Mouse (Mus musculus): ENCODE data around the gene Tspan33.
"Not testable (repeated sequence)": the region's sequence is repeated elsewhere in the genome, so short reads cannot be mapped to it uniquely, and the experiment has no call there.

Tspan33 gene

DNA sequence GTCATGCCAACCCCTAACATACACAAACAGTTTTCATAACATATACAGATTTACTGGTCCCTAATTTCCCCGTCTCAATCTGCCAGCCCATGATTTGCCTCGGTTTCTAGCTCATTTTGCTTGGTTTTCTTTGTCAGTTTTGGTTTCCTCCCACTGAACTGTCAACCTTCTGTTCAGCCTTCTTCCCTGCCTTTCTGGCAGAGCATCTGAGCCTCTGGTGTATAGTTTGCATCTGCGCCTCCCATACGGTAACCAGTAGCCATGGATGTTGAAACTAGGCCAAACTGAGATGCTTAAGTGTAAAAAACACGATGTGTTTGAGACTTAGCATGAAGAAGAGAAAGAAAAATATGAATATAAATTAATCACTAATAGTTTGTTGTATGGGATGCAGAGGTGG lies 62.0 kb downstream of the Tspan33 start:
- DNase-seq (ENCODE audit: low spot score), result no peak

GRCm38 (mm10) chr6:29756476-29756875 lies 62.5 kb downstream of the Tspan33 start:
- no peak for DNase-seq (ENCODE audit: low spot score)

- peak; percentile 87 for DNase-seq (ENCODE audit: low spot score)
These were observed 64.4 kb downstream of the Tspan33 start for GRCm38 (mm10) chr6:29758417-29758816.

DNA sequence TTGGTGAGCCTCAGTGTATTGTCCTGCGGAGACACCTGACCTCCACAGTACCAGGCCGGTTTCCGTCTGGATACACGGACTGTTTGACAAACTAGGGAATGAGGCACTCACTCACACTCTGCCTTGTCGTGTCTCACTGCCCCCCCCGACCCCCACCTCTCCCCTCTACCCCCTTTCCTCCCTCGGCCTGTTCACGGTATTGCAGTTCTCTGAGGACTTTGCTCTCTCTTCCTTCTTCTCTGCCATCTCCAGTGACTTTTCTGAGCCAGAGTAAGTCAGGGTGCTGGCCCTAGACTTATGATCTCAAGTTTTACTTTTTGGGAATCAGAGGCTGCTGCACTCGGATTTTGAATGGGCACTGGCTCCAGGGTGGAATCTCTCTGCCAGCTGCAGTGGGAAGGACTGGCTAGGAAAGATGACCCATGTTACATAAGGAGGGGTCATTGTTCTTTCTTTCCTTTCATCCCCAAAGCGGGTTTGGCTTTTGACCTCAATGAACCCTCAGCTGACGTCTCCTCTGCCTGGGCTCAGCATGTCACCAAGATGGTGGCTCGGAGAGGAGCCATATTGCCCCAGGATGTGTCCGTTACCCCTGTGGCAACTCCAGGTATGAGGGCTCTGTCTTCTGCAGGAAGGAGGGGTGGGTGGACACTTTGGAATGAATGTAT lies 65.1 kb downstream of the Tspan33 start:
- DNase-seq (ENCODE audit: low spot score), result no peak

DNA sequence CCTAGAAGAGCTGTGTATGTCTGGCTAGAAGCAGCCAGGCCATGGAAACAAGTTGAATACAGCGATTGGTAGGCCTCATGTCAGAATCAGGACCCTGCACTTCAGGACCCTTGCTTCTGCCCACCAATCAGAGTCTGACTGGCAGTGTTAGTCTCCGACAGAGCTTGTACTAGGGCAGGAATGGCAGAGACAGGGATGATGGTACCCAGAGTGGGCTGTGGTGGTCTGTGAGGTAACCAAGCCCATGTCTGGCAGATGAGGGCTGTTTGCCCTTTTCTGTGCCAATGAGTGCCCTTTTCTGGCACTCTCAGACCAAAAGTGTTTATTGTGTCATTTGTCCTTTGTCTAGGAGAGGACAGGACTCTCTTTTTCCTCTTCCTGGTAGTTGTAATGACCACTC lies 66.4 kb downstream of the Tspan33 start:
- DNase-seq (ENCODE audit: low spot score), result not testable (repeated sequence)

DNA sequence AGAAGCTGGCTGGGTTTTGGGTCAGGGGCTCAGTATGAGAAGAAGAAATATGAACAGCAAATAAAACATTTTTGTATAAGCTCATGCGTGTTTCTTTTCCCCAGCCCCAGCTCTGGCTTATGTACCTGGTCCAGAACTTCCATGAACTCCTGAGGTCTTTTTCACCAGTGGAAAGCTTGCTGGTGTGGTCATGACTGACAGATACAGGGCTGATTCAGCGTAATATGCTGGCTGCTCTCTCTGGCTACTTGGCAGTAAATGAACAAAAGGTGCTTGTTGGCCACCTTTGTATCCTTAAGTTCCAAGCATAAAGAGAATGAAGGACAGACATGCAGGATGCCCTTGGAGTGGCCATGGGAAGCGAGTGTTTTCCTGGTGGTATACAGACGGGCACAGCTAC lies 67.3 kb downstream of the Tspan33 start:
- no peak for DNase-seq (ENCODE audit: low spot score)

DNA sequence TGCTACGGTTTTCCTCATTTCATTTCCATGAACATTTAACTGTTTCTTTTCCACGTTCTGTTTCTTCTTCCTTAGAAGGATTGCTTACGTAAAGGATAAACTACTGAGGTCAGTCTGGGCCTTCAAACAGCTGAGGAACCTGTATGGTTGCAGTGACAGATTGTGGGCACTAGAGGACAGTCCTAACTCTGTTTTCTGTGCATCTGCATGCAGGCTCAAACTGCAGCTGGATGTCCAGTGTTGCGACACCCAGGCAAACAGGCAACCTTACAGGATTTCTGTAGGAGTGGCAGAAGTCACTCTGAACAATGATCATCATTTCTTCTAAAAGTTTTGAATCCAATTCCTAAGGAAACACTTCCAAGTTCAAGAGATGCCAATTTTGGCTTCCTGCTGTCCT lies 68.5 kb downstream of the Tspan33 start:
- DNase-seq (ENCODE audit: low spot score), result peak; percentile 51

GRCm38 (mm10) chr6:29766874-29767273 lies 72.9 kb downstream of the Tspan33 start:
- no peak for DNase-seq (ENCODE audit: low spot score)
